8 mouse cellular contexts compared by ENCODE assay signal in genomic region chr1:184289733-184290416, GRCm38 (mm10).
DNase-seq lines count a peak whose midpoint lies in the region; ATAC-seq and TF ChIP-seq lines count a peak whose summit lies in the region.

No protein-coding gene starts in this region.

- no peak overlapping the region for H3K4me2 ChIP-seq in liver, embryonic 16.5 days (ENCODE audit: low read depth, low read length)

- intact Hi-C loops in heart, postnatal 36 days (cut with DNase I): loop anchor here (1.0 to 2.0 kb wide), 2 partner anchors 159 to 445 kb away; no protein-coding TSS in a partner anchor

- TF ChIP-seq CTCF in brain, embryonic 14.5 days (IDR thresholded peaks at IDR 0.05; ENCODE audit: borderline replicate concordance, extremely low read depth, insufficient read depth, insufficient read length): no peak

- TF ChIP-seq POLR2A in brain, embryonic 14.5 days (IDR thresholded peaks at IDR 0.05; ENCODE audit: borderline replicate concordance, extremely low read depth, insufficient read depth, insufficient read length, poor library complexity, severe bottlenecking): no peak

- no peaks in the 10 kb centered on the region for H3K9me3 ChIP-seq in liver, embryonic 16.5 days (replicated peaks; ENCODE audit: control insufficient read depth, low read length)

- H3K4me1 ChIP-seq in liver, embryonic 16.5 days (ENCODE audit: control insufficient read depth, low read depth, low read length): no peaks in the 10 kb centered on the region

- ATAC-seq in liver, embryonic 16.5 days (ENCODE audit: low read depth): peak; percentile 47

- H3K9ac ChIP-seq in liver, embryonic 16.5 days (ENCODE audit: low read depth, low read length): no peak overlapping the region

- H3K27ac ChIP-seq in liver, embryonic 16.5 days (ENCODE audit: low read length): no peak overlapping the region

- H3K36me3 ChIP-seq in liver, embryonic 16.5 days (ENCODE audit: control insufficient read depth, insufficient read depth): no peaks in the 10 kb centered on the region

- WGBS in liver, embryonic 16.5 days (ENCODE audit: insufficient replicate concordance): 35% methylated on average over 7 of the region's 7 CpGs

- H3K27me3 ChIP-seq in liver, embryonic 16.5 days (ENCODE audit: control insufficient read depth, insufficient read depth, low read depth, low read length): no peaks in the 10 kb centered on the region

- DNase-seq in liver: no peak
- DNase-seq in brain, embryonic 14.5 days (ENCODE audit: low read depth): peak; percentile 75
- peak; percentile 50 to 60 for DNase-seq in heart, postnatal 36 days
- DNase-seq in lung, postnatal 14 days: peak; percentile 89
- no peak for DNase-seq in cerebellum, adult 9-10 months
- DNase-seq in ovary, postnatal 36 days (ENCODE audit: low spot score): no peak
- no peak for DNase-seq in embryo, embryonic 10 days (ENCODE audit: low spot score)

- H3K4me3 ChIP-seq in liver, embryonic 16.5 days (ENCODE audit: low read depth, low read length): no peak overlapping the region

Comparison
In these comparisons a context has a peak if more than half of its experiments do, and no peak if none do; other contexts are left out.
1. DNase-seq: peak in brain, embryonic 14.5 days (single experiment), heart, postnatal 36 days (2 of 2) and lung, postnatal 14 days (single experiment); none in liver (single experiment), cerebellum, adult 9-10 months (single experiment), ovary, postnatal 36 days (single experiment) and embryo, embryonic 10 days (single experiment).